Mouse (Mus musculus): ENCODE results near the gene Borcs5.

DNA sequence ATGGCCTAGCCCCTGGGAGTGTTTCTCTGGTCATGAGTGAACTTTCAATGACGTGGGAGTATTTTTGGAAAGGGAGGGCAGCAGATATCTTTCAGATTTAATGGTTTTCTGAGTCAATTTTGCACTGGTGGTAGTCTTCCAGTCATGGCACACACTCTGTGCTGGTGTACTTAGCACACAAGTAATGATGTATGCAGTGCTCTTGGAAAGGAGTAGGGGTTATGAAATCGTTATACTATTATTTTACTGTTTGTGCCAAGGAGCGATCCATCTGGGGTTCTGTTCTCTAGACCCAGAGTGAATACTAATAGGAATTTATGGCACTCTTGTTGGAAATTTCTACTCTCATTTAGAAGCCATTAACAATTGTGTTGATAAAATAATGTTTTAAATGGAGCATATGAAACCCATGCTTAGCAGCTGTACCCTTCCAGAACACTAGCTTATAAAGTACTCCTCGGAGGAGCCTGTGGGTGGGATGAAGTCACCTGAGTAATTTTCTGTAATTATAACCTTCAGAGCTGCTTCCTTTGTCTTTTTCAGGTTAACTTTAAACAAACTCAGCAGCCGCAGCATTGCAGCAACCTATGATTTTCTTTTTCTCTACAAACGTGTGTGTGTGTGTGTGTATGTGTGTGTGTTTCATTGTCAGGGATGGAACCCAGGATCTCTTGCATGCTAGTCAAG, 30.0 kb downstream of the Borcs5 start:
- TF ChIP-seq POLR2A (IDR thresholded peaks at IDR 0.05; ENCODE audit: low read depth, low read length) (no peak), CTCF (IDR thresholded peaks at IDR 0.05; ENCODE audit: borderline replicate concordance, insufficient read depth, low read length) (no peak)
